Mouse (Mus musculus) lung, postnatal 0 days (tissue): ENCODE results near the gene Gria2.

Experiments
- CTCF ChIP-seq: IDR thresholded peaks from 2 replicates; pipeline ENCODE4 v1.5.1; 2016; ENCODE audit warnings: antibody characterized with exemption, mild to moderate bottlenecking
- EP300 ChIP-seq: IDR thresholded peaks from 2 replicates; pipeline ENCODE4 v1.6.1; 2016; ENCODE audit warnings: antibody characterized with exemption, mild to moderate bottlenecking, control low read depth

GRCm38 (mm10) chr3:80797935-80798334, 4.7 kb downstream of the Gria2 start:
- TF ChIP-seq CTCF (no peak), EP300 (no peak)
